Mouse (Mus musculus) lung, postnatal 25 days (tissue): ENCODE data around the gene Bhlhb9.

Source experiments
- DNase-seq: peaks from one replicate; pipeline ENCODE4 v3.0.0; 2022; ENCODE audit warnings: low spot score

The Bhlhb9 gene

GRCm38 (mm10) chrX:135916580-135916979 lies 119.2 kb downstream of the Bhlhb9 start:
- no peak for DNase-seq

GRCm38 (mm10) chrX:135917116-135917515 lies 119.7 kb downstream of the Bhlhb9 start:
- DNase-seq = no peak

- DNase-seq = no peak
These were observed 124.8 kb downstream of the Bhlhb9 start for GRCm38 (mm10) chrX:135922162-135922561.

GRCm38 (mm10) chrX:135925911-135926310 lies 128.5 kb downstream of the Bhlhb9 start:
- DNase-seq = no peak

- DNase-seq = no peak
These were observed 131.2 kb downstream of the Bhlhb9 start for GRCm38 (mm10) chrX:135928588-135928987.

- DNase-seq = no peak
These were observed 139.1 kb downstream of the Bhlhb9 start for GRCm38 (mm10) chrX:135936452-135936851.
